Mouse (Mus musculus) cerebellum, postnatal 36 days (tissue): ENCODE measurements at regions not wholly inside any gene's neighbourhood (a gene's known extent, or its start where the extent isn't known, plus 50 kb on each side); places are given as distances from the start of the nearest gene placed in this dataset.
"Not testable (repeated sequence)": the region's sequence is repeated elsewhere in the genome, so short reads cannot be mapped to it uniquely, and the experiment has no call there.

Experiments used
- DNase-seq, 2 experiments: peaks; one replicate each; pipeline ENCODE4 v3.0.0; 2021 to 2022; ENCODE audit warnings: mixed read lengths in 2 of 2

GRCm38 (mm10) chr7:73208817-73209602 is 166.3 kb upstream of the Rgma start:
- peak; percentile 10 to 21 for DNase-seq

GRCm38 (mm10) chr7:73210078-73210477 is 165.2 kb upstream of the Rgma start:
- peak; percentile 24 to 26 for DNase-seq

GRCm38 (mm10) chr7:73222237-73222915 is 152.9 kb upstream of the Rgma start:
- DNase-seq: no peak

DNA sequence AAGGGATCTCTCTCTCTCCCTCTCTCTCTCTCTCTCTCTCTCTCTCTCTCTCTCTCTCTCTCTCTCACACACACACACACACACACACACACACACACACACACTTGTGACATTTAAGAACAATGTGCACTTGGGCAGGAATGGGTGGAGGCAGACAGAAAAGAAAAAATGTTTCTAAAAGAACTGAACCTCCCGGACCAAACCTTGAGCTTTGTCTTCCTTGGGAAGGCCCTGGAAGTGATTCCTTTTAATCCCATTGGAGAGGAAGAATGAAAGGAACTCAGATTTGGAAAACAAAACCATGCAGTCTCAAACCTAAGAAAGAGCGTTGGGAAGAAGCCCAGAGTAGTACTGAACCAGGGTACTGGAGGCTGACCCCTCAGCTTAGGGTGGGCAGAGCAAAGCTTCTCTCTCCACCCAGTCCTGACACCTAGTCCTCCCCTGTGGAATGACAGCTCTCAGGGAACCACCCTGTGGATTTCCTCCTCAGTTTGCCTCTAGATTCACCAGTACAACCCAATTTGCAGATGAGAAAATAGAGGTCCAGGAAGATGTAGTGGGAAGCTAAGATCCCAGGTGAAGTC is 152.3 kb upstream of the Rgma start:
- no peak for DNase-seq

GRCm38 (mm10) chr7:73233539-73234158 is 141.7 kb upstream of the Rgma start:
- DNase-seq: no peak

GRCm38 (mm10) chr7:73238486-73238885 is 136.8 kb upstream of the Rgma start:
- DNase-seq: no peak

GRCm38 (mm10) chr7:73243591-73244355 is 131.5 kb upstream of the Rgma start:
- no peak for DNase-seq

DNA sequence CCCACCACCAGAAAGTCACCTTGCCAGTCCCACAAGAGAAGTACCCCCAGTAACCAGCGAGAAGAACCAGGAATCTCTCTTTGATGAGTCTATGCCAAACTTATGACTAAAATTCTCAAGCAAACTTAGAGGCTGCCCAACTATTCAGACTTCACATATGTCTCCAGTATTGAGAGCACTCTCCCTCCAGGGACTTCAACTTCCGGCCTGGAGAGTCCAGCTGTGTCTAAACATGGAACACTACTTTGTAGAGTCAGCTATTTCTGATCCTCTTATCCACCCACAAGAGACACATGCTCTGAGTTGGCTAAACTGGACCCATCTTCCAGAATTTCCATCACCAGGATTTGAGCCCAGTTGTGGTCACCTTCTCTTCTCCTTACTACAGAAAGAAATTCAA is 129.9 kb upstream of the Rgma start:
- no peak for DNase-seq

GRCm38 (mm10) chr7:73250593-73250992 is 124.7 kb upstream of the Rgma start:
- DNase-seq: no peak

- no peak for DNase-seq
These were observed 124.0 kb upstream of the Rgma start for GRCm38 (mm10) chr7:73251187-73251740.

DNA sequence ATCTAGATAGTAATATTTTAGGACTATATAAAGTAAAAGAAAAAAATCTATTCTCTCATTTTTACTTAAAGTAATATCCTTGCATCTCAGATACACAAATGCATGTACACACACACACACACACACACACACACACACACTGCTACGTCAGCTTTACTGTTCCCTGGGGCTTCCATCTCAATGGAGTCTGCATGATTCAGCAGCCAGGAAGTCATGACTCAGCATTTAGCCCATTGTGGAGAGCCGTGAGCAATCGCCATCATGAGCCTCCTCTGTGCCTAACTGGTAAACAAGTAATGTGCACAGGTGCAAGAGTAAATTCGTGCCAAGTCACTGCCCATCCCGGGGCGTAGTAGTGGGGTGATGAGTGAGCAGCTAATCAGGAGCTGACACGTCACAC is 120.3 kb upstream of the Rgma start:
- not testable (repeated sequence) for DNase-seq

- DNase-seq: no peak
These were observed 115.2 kb upstream of the Rgma start for GRCm38 (mm10) chr7:73260140-73260539.

- DNase-seq: no peak
These were observed 113.6 kb upstream of the Rgma start for GRCm38 (mm10) chr7:73261750-73262149.

DNA sequence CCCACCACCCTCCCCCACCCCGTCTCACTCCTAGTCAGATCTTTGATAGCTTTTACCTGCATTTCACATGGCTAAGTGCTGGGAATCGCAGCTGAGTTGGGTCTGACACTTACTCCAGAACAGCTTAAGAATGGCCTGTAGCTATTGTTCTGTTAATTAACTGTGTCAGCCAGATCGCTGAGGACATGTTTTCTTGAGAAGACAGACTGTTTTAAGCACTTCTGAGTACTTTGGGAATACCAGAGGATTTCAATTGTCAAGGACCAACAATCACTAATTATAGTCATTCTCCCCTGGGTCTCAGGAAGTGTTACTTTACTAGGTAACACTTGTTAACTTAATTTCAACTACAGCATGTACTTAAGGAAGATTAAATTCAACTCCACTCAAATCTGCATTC is 112.8 kb upstream of the Rgma start:
- no peak for DNase-seq

DNA sequence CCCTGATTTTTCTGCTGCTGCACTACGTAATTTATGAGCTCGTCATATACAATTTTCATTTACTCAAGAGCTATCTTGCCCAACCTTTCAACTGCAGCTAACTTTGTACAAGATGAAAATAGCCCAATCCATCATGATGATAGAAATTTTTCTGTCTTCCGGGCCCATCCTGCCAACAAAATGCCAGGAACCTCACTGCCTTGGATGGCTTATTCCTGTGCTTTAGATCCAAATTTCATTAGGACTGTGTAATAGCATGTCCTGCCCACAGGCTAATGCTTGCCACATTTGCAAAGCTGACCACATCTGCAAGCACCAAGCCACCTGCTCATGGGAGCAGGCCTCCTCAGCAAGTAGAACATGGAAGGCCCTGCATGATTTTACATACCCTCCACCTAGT is 105.7 kb upstream of the Rgma start:
- no peak for DNase-seq

GRCm38 (mm10) chr7:73272787-73273186 is 102.5 kb upstream of the Rgma start:
- DNase-seq: no peak

GRCm38 (mm10) chr7:73275814-73276271 is 99.5 kb upstream of the Rgma start:
- DNase-seq: no peak

- DNase-seq: peak; percentile 62
These were observed 96.7 kb upstream of the Rgma start for GRCm38 (mm10) chr7:73278616-73279015.

DNA sequence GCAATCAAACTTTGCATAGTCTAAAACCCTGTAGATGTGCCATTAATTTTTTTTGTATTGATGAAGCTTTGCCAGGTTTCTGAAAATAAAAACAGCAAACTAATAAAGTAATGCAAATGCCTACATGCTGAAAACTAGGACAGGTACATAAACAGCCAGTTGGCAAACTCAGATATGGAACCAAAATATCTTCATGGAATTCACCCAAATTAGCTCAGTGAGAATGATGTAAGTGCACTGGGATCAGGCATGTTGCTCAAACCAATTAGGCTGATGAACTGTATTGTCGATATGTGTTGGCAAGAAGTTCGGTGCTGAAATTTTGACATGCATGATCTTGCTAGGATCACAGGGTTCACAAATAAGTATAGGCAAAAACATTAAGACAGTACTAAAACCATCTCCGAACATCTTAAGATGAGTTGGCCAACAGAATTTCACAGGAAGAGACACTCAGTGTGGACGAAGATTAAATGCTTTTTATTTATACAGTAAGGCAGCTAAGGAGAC is 95.3 kb upstream of the Rgma start:
- peak in 1 of 2 experiments; percentile 36 for DNase-seq

DNA sequence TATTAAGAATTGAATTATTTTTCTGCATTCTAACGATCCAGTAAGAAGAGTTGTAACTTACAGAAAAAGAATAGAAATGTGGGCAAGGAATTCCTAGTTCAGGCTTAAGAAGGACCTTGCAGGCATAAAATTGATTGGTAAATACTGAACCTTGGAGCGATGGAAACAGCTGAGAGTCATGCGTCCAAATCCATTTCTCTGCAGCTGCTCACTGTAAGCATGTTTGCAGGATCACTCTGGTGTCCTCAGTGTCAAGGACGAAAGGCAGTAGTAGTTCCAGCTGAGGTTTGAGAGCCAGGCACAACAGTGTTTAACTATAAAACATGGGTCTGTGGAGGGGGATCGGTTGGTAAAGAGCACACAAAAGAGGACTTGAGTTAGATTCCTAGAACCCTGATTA is 89.1 kb upstream of the Rgma start:
- no peak for DNase-seq

DNA sequence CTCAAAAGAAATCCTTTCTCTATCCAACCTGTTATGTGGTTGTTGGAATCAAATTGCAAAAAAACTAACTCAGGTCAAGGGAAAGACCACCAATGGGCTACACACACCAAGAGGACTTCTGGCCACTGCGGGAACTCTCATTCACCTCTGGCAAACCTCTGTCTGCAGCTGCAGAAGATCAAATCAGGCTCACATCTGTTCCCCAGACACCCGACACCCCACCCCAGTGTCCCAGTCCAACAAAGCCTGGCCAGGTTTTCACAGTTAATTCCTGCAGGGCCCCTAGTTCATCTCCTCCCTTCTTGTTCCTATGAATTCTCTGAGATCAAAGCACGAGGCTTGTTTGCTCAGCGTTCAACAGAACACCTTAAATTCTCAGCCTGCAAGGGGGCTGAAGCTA is 82.0 kb upstream of the Rgma start:
- no peak for DNase-seq

- DNase-seq: no peak
These were observed 80.9 kb upstream of the Rgma start for GRCm38 (mm10) chr7:73294399-73294798.
